Mouse (Mus musculus) thymus, adult 2 months (tissue): ENCODE measurements around the gene Atad1.
"Not testable (repeated sequence)": the region's sequence is repeated elsewhere in the genome, so short reads cannot be mapped to it uniquely, and the experiment has no call there.

Source experiments
- CTCF ChIP-seq: fragments of 200-500 bp; IDR thresholded peaks from 2 replicates; pipeline ENCODE4 v1.5.1; 2012; ENCODE audit warnings: mild to moderate bottlenecking, control low read depth, low read length, moderate library complexity, borderline replicate concordance; ENCODE audit not compliant: control insufficient read depth, poor library complexity, insufficient read depth; ENCODE audit errors: extremely low read depth
- POLR2A ChIP-seq: fragments of 200-500 bp; IDR thresholded peaks from 2 replicates; pipeline ENCODE4 v1.6.1; 2012; ENCODE audit warnings: mild to moderate bottlenecking, low read length, control low read depth, moderate library complexity; ENCODE audit not compliant: control insufficient read depth, poor library complexity, insufficient read depth; ENCODE audit errors: extremely low read depth

DNA sequence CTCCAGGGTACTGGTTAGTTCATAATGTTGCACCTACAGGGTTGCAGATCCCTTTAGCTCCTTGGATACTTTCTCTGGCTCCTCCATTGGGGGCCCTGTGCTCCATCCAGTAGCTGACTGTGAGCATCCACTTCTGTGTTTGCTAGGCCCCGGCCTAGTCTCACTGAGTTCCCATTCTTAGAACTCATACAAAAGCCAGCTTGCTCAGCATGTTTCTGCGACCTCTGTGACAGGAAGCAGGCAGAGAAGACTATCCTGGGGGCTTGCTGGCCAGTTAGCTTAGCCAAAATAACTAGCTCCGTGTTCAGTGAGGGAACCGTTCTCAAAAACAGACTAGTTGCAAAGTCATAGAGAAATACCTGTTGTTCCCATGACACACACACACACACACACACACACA is 47.8 kb upstream of the Atad1 start:
- not testable (repeated sequence) for TF ChIP-seq POLR2A, CTCF
